Mouse (Mus musculus): ENCODE data around the gene Dennd5b. TPM values are rescaled to one million over a fixed set of nuclear protein-coding genes. Genes with fewer than 3 reads are reported as not detected.
"Not testable (repeated sequence)": the region's sequence is repeated elsewhere in the genome, so short reads cannot be mapped to it uniquely, and the experiment has no call there.

Gene Dennd5b
- polyA plus RNA-seq, 1 experiment from 2014 or later, result 5.6 TPM

GRCm38 (mm10) chr6:149005009-149005408, 96.5 kb downstream of the Dennd5b start:
- no peak for ATAC-seq (ENCODE audit: insufficient number of reproducible peaks, low FRiP score, low TSS enrichment, low read depth)
- Histone ChIP-seq H3K4me3 (replicated peaks) (no peak overlapping the region), H3K9ac (no peak overlapping the region), H3K36me3 (peaks cover 41% of the 10 kb centered on the region), H3K9me3 (replicated peaks) (no peaks in the 10 kb centered on the region), H3K4me1 (no peaks in the 10 kb centered on the region), H3K27me3 (no peaks in the 10 kb centered on the region), H3K4me2 (replicated peaks) (no peak overlapping the region), H3K27ac (replicated peaks) (no peak overlapping the region)
- WGBS, result 84% methylated on average over 7 of the region's 7 CpGs

DNA sequence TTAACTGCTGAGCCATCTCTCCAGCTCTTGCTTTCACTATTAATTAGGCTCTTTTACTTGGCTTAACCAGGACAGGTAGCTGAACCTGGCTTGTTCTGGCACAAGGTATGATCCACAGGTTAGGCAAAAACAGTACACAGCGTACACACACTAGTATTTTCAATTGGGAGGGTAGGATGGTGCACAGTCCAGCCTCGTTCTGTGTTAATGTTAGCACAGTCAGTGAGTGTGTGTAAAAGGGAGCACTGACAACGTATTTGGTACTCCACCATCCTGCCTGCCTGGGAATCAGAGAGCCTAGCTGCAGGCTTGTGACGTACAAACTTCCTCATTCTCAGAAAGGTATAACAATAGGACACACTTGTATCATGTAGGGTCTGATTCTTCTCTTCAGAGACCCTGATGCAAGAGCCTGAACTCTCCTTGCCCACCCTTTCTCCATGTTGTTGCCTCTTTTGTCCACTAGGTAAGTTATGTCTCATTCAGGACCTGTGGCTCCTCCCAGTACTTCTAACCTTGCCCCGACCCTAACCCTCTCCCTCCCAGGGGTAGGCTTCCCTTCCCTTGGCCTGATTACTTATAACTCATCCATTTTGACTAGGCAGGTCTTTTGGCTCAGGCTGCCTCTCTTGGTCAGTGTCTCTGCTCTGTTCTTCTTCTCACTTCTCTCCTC, 107.0 kb downstream of the Dennd5b start:
- no peak overlapping the region for H3K4me2 ChIP-seq (replicated peaks)
- no peaks in the 10 kb centered on the region for H3K4me1 ChIP-seq
- no peaks in the 10 kb centered on the region for H3K27me3 ChIP-seq
- WGBS, result 75% methylated on average over 5 of the region's 5 CpGs
- ATAC-seq (ENCODE audit: insufficient number of reproducible peaks, low FRiP score, low TSS enrichment, low read depth), result no peak
- H3K27ac ChIP-seq (replicated peaks), result no peak overlapping the region
- no peaks in the 10 kb centered on the region for H3K9me3 ChIP-seq (replicated peaks)
- no peak overlapping the region for H3K4me3 ChIP-seq (replicated peaks)
- H3K36me3 ChIP-seq, result peaks cover 16% of the 10 kb centered on the region; the same call in 1 of the 2 replicates
- H3K9ac ChIP-seq, result no peak overlapping the region

DNA sequence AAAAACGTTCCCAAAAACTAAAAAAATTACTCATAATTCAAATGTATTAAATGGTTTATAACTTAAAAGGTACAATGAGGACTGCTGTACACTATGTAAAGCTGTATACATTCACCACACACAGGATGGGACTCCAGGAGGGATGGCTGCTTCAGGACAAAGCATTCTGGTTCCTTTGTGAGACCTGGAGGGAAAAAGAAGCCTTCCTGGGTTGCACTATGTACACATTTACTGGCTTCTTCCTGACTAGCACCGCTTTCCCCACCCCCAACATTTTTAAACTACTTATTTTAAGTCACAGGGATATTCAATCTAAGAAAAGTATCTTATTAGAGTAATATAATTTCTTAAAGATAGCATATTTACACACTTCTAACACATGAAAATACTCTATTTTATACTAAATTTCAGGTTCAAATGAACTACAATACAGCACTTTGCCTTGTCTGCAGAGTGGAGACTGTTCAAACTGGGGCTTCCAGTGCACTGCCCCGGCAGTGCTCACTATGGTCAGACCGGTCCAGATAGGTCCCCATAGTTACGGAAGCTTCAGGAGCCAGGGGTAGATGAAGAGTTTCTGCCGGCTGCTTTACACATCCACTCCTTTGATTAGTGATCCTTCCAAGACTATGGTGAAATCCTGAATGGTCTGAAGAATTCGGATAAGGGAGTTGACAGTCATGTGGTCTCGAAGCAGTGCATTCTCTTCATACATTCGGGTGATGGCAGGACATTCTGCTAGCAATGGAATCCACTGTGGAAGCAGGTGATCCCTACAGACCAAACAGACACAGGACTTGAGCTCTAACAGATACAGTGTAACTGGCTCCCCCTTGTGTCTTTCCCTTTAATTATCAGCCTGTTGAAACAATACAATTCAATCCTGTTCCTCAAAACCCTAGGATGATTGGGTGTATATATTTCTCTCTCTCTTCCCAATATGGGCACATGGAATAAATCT, 108.1 kb downstream of the Dennd5b start:
- H3K27ac ChIP-seq (replicated peaks), result no peak overlapping the region
- WGBS, result 26% methylated on average over 9 of the region's 9 CpGs

DNA sequence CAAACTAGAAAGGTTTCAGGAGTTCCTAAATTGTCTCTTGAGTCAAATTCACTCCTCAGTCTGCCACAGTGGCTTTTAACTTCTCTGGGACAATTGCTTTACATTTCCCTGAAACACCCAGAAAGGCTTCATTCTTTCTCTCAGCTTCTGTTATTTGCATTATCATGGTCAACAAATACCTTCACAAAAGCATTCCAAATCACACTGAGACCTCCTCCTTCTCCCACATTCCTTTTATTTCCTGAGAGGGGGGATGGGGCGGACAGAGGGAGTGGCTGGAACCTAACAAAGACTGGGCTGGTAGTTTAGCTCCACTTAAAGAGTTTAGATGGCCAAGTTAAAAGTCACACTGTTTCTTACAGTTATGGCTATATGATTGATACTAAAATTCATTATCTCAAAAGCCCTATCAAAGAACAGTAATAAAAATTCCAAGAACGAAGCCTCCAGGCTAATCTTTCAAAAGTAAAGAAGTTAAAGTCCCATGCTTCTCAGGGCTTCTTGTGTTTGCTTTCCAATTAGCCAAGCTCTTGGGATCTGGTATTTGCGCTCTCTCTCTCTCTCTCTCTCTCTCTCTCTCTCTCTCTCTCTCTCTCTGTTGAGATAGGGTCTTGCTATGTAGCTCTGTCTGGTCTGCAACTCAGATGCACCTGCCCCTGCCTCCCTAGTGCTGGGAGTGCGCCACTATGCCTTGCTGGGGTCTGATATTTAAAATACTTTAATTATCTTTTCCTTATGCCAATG, 108.9 kb downstream of the Dennd5b start:
- ATAC-seq (ENCODE audit: insufficient number of reproducible peaks, low FRiP score, low TSS enrichment, low read depth), result no peak
- Histone ChIP-seq H3K9me3 (replicated peaks) (no peaks in the 10 kb centered on the region), H3K4me1 (no peaks in the 10 kb centered on the region), H3K9ac (no peak overlapping the region), H3K4me3 (replicated peaks) (no peak overlapping the region), H3K4me2 (replicated peaks) (no peak overlapping the region), H3K27me3 (no peaks in the 10 kb centered on the region), H3K27ac (replicated peaks) (no peak overlapping the region), H3K36me3 (peaks cover 12% of the 10 kb centered on the region; the same call in 1 of the 2 replicates)
- 51% methylated on average over 4 of the region's 4 CpGs for WGBS

More for the DNA sequence above, 108.1 kb downstream of the Dennd5b start:
- no peak overlapping the region for H3K9ac ChIP-seq
- H3K36me3 ChIP-seq, result peaks cover 16% of the 10 kb centered on the region; the same call in 1 of the 2 replicates
- ATAC-seq (ENCODE audit: insufficient number of reproducible peaks, low FRiP score, low TSS enrichment, low read depth), result no peak
- H3K4me3 ChIP-seq (replicated peaks), result no peak overlapping the region
- H3K9me3 ChIP-seq (replicated peaks), result no peaks in the 10 kb centered on the region
- no peaks in the 10 kb centered on the region for H3K4me1 ChIP-seq
- H3K4me2 ChIP-seq (replicated peaks), result no peak overlapping the region
- H3K27me3 ChIP-seq, result no peaks in the 10 kb centered on the region

- Histone ChIP-seq H3K9ac (no peak overlapping the region), H3K4me1 (no peaks in the 10 kb centered on the region), H3K9me3 (replicated peaks) (no peaks in the 10 kb centered on the region), H3K27me3 (no peaks in the 10 kb centered on the region), H3K27ac (replicated peaks) (no peak overlapping the region), H3K4me2 (replicated peaks) (no peak overlapping the region), H3K4me3 (replicated peaks) (no peak overlapping the region), H3K36me3 (peaks cover 7% of the 10 kb centered on the region; the same call in 1 of the 2 replicates)
- 52% methylated on average over 6 of the region's 6 CpGs for WGBS
- no peak for ATAC-seq (ENCODE audit: insufficient number of reproducible peaks, low FRiP score, low TSS enrichment, low read depth)
These were observed 109.7 kb downstream of the Dennd5b start for GRCm38 (mm10) chr6:148991660-148992372.

DNA sequence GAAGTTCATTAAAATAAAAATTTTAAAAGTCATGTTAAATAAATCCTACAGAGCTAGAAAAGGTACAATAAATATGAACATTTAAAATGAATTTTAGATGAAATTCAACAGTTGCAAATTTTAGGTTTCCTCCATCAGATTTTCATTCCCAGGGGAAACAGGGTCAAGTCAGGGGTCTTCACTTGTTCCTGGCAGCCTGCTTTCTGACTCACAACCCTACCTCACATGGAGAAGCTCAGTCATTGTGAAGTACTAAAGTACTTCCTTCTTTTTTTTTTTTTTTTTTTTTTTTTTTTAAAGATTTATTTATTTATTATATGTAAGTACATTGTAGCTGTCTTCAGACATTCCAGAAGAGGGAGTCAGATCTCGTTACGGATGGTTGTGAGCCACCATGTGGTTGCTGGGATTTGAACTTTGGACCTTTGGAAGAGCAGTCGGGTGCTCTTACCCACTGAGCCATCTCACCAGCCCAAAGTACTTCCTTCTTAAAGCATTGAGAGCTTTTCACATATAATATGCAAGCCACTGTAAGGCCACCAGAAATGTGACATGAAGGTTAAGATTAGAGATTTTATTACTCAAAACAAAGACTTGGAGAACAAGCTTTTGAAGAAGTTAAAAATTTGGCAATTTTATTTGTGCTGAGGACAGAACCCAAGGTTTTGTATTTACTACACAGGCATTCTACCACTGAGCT, 111.5 kb downstream of the Dennd5b start:
- not testable (repeated sequence) for H3K9me3 ChIP-seq (replicated peaks); H3K4me1 ChIP-seq; ATAC-seq (ENCODE audit: insufficient number of reproducible peaks, low FRiP score, low TSS enrichment, low read depth); H3K4me2 ChIP-seq (replicated peaks); H3K4me3 ChIP-seq (replicated peaks); H3K36me3 ChIP-seq; H3K9ac ChIP-seq; H3K27ac ChIP-seq (replicated peaks); H3K27me3 ChIP-seq
- 71% methylated on average over 3 of the region's 3 CpGs for WGBS

DNA sequence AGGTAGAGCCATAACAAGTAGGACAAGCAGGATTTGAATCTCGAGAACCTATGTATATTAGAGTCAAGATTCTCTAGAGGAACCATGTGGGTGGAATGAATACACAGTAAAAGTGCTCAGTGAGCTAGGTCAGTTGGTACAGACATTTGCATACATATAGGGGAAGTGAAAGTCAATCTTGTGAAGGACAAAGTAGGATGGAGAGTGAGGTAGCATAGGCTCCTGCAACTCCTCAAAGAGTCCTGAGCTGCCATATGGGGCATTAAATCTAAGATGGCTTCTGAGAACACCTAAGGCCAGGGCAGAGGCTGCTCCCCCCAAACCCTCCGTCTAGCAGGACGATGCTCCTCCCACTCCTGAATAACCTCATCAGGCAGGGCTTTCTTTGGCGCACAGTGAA, 115.5 kb downstream of the Dennd5b start:
- H3K4me1 ChIP-seq, result no peaks in the 10 kb centered on the region
- no peak for ATAC-seq (ENCODE audit: insufficient number of reproducible peaks, low FRiP score, low TSS enrichment, low read depth)
- H3K9me3 ChIP-seq (replicated peaks), result no peaks in the 10 kb centered on the region
- no peak overlapping the region for H3K4me2 ChIP-seq (replicated peaks)
- H3K27ac ChIP-seq (replicated peaks), result no peak overlapping the region
- H3K27me3 ChIP-seq, result no peaks in the 10 kb centered on the region
- H3K9ac ChIP-seq, result no peak overlapping the region
- no peak overlapping the region for H3K4me3 ChIP-seq (replicated peaks)
- H3K36me3 ChIP-seq, result no peaks in the 10 kb centered on the region
- 88% methylated on average over 4 of the region's 4 CpGs for WGBS

DNA sequence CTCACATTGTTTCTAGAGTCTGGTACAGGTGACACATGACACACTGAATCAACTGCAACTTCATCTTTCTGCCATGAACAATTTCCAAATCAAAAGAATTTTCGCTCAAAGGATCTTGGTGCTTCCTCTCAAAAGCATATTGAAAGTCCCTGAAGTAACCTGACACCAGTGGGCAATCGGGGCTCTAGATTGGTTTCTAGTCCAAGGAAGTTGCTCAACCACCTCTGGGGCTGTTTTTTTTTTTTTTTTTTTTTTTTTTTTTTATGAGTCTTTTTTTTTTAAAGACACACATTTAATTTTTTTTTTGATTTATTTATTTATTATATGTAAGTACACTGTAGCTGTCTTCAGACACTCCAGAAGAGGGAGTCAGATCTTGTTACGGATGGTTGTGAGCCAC, 121.0 kb downstream of the Dennd5b start:
- Histone ChIP-seq H3K36me3 (no peaks in the 10 kb centered on the region), H3K4me3 (replicated peaks) (no peak overlapping the region), H3K27ac (replicated peaks) (no peak overlapping the region), H3K9ac (no peak overlapping the region), H3K27me3 (no peaks in the 10 kb centered on the region), H3K4me2 (replicated peaks) (no peak overlapping the region), H3K4me1 (no peaks in the 10 kb centered on the region), H3K9me3 (replicated peaks) (no peaks in the 10 kb centered on the region)
- ATAC-seq (ENCODE audit: insufficient number of reproducible peaks, low FRiP score, low TSS enrichment, low read depth), result no peak
- 53% methylated on average over 3 of the region's 3 CpGs for WGBS

- no peak for ATAC-seq (ENCODE audit: insufficient number of reproducible peaks, low FRiP score, low TSS enrichment, low read depth)
- Histone ChIP-seq H3K36me3 (no peaks in the 10 kb centered on the region), H3K4me1 (peaks cover 15% of the 10 kb centered on the region; the same call in 1 of the 2 replicates), H3K4me3 (replicated peaks) (no peak overlapping the region), H3K4me2 (replicated peaks) (no peak overlapping the region), H3K27me3 (no peaks in the 10 kb centered on the region), H3K9me3 (replicated peaks) (no peaks in the 10 kb centered on the region), H3K9ac (no peak overlapping the region), H3K27ac (replicated peaks) (no peak overlapping the region)
- WGBS, result 94% methylated on average over 3 of the region's 3 CpGs
These were observed 126.4 kb downstream of the Dennd5b start for GRCm38 (mm10) chr6:148975096-148975495.

GRCm38 (mm10) chr6:148972891-148973290, 128.6 kb downstream of the Dennd5b start:
- 48% methylated on average over 2 of the region's 2 CpGs for WGBS
- no peaks in the 10 kb centered on the region for H3K9me3 ChIP-seq (replicated peaks)
- ATAC-seq (ENCODE audit: insufficient number of reproducible peaks, low FRiP score, low TSS enrichment, low read depth), result no peak
- H3K27me3 ChIP-seq, result no peaks in the 10 kb centered on the region
- no peak overlapping the region for H3K9ac ChIP-seq
- peaks cover 15% of the 10 kb centered on the region; the same call in 1 of the 2 replicates for H3K4me1 ChIP-seq
- no peaks in the 10 kb centered on the region for H3K36me3 ChIP-seq
- no peak overlapping the region for H3K27ac ChIP-seq (replicated peaks)
- no peak overlapping the region for H3K4me2 ChIP-seq (replicated peaks)
- H3K4me3 ChIP-seq (replicated peaks), result no peak overlapping the region
